Mouse (Mus musculus): Measurements from ENCODE around the gene Satb1. TPM values are rescaled to one million over a fixed set of nuclear protein-coding genes. Genes with fewer than 3 reads are reported as not detected.

Satb1 gene
- total RNA-seq (2023) = 1,000 to 10,000 TPM; 1,005 to 1,016 TPM

DNA sequence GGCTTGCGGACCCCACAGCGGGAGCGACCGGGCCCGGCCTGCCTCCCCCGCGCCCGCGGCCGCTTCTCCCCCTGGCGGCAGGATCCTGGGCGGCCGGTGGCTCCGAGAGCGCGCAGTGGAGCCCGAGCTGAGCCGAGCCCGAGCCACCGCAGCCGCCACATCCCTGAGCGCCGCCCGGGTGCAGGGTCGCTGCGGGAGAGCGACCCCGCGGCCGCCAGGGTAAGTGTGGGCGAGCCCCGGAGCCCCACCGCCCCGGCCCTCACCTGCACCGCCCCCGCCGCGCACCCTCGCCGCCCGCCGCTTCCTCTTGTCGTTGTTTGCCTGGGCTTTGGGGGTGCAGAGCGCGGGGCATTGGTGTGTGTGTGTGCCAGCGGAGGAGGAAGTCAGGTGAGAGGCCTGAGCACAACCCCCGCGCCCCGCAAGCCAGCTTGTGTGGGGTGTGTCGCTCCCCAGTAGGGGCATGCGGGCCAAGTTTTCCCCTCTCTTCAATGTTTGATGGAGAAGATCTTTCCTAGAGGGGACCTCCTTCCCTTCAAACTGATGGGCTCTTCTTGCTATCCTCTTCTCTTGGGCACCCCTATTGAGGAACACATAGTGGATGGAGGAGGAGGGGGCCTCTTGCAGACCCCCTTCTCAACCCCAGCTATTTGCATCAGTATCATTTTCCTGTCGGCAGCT is at the start of gene Satb1:
Gene Satb1, minus strand, starts transcription at position 391 of the 678 bp plus-strand sequence.

All from T-cell, adult 66 days (primary cell).